Mouse (Mus musculus) midbrain, embryonic 11.5 days (tissue): ENCODE results near the gene Palm. TPM values are rescaled to one million over a fixed set of nuclear protein-coding genes. Genes with fewer than 3 reads are reported as not detected.

Experiments used
- ATAC-seq: fragments of 200-750 bp; cut with Nextera tagmentation; 2 replicates; pipeline ENCODE4 v1.8.0; 2017; ENCODE audit warnings: moderate TSS enrichment, moderate library complexity; ENCODE audit not compliant: low FRiP score
- DNase-seq: peaks from one replicate; pipeline ENCODE4 v3.0.0; 2015; ENCODE audit warnings: low spot score; ENCODE audit errors: missing footprints
- H3K27ac ChIP-seq: fragments of 300-500 bp; sonication (generic); 2 replicates; pipeline ENCODE4 v1.5.1; 2014; ENCODE audit warnings: low read depth, low read length
- H3K27me3 ChIP-seq: fragments of 300-500 bp; sonication (generic); 2 replicates; pipeline ENCODE4 v1.6.1; 2014; ENCODE audit warnings: mild to moderate bottlenecking, low read length, moderate library complexity, mixed read lengths; ENCODE audit not compliant: control insufficient read depth, insufficient read depth
- H3K36me3 ChIP-seq: fragments of 300-500 bp; sonication (generic); 2 replicates; pipeline ENCODE4 v1.6.1; 2014; ENCODE audit warnings: mild to moderate bottlenecking, low read length, moderate library complexity, mixed read lengths; ENCODE audit not compliant: control insufficient read depth, insufficient read depth
- H3K4me1 ChIP-seq: fragments of 300-500 bp; sonication (generic); 2 replicates; pipeline ENCODE4 v1.6.1; 2014; ENCODE audit warnings: low read length; ENCODE audit not compliant: control insufficient read depth, insufficient read depth
- H3K4me2 ChIP-seq: fragments of 300-500 bp; sonication (generic); 2 replicates; pipeline ENCODE4 v1.6.1; 2014; ENCODE audit warnings: mild to moderate bottlenecking, moderate library complexity
- H3K4me3 ChIP-seq: fragments of 300-500 bp; sonication (generic); 2 replicates; pipeline ENCODE4 v1.5.1; 2014; ENCODE audit warnings: low read depth, low read length
- H3K9ac ChIP-seq: fragments of 300-500 bp; sonication (generic); 2 replicates; pipeline ENCODE4 v1.6.1; 2014; ENCODE audit warnings: low read length
- H3K9me3 ChIP-seq: fragments of 300-500 bp; sonication (generic); 2 replicates; pipeline ENCODE4 v1.6.1; 2016; ENCODE audit warnings: low read length; ENCODE audit not compliant: control insufficient read depth
- WGBS: fragments of 180-500 bp; shearing (Covaris S2); extraction: QIAGEN DNeasy Blood & Tissue Kit; methylation state at CpG from one replicate; pipeline ENCODE4 v1.1.7; 2014; 5-methylcytosine and 5-hydroxymethylcytosine counted together
- polyA plus RNA-seq: library from polyadenylated mRNA; unstranded; fragments of >200 nt; fragmentation: Nextera tagmentation; extraction: Ambion mirVana; gene quantifications from 2 replicates; pipeline ENCODE4 v1.2.1, GENCODE M21; 2014

Gene Palm
- polyA plus RNA-seq, 1 experiment from 2014 or later: 129 TPM

DNA sequence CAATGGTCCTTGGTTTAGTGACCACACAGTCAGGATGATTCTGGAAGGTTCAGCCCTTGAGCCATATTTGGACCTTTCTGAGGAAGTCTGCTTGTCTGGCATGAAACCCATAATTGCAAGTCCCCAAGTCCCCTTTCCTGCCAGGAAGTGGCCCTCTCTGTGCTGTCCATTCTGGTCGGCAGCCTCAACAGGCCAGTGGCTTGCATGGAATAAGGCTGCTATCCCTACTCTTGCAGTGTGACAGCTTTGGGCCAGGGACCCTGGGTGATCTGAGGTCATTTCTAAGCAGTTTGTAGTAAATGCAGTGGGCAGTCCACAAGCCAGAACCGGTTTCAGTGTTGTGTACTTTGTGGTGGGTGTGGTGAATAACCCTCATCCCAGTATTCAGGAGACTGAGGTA lies 44.8 kb downstream of the Palm start:
- Histone ChIP-seq H3K27me3 (no peaks in the 10 kb centered on the region), H3K36me3 (no peaks in the 10 kb centered on the region), H3K9ac (no peak overlapping the region), H3K27ac (no peak overlapping the region), H3K4me2 (no peak overlapping the region), H3K4me3 (no peak overlapping the region), H3K9me3 (no peaks in the 10 kb centered on the region), H3K4me1 (peaks cover 8% of the 10 kb centered on the region; the same call in 1 of the 2 replicates)
- ATAC-seq: no peak
- WGBS: 69% methylated on average over 2 of the region's 2 CpGs
- DNase-seq: no peak

DNA sequence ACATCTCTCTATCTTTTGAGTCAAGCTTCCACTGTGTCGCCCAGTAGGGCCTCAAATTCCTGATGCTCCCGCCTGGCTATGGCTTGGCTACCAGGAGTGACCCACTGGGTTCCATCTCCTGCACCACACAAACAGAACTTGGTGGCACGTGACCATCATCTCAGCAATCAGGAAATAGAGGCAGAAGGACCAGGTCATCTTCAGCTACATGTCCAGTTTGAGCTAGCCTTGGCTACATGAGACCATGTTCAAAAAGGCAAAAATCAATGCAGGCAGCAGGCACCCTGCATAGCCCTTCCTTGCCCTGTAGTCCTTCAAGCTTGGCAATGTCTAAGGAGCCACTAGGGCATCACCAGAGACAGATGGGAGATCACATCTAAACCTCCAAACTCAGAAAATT lies 46.7 kb downstream of the Palm start:
- no peak overlapping the region for H3K4me3 ChIP-seq
- no peaks in the 10 kb centered on the region for H3K9me3 ChIP-seq
- no peaks in the 10 kb centered on the region for H3K27me3 ChIP-seq
- H3K36me3 ChIP-seq: no peaks in the 10 kb centered on the region
- peak overlapping the region; percentile 65 for H3K27ac ChIP-seq
- 84% methylated on average over 3 of the region's 3 CpGs for WGBS
- no peak overlapping the region for H3K4me2 ChIP-seq
- ATAC-seq: no peak
- no peak for DNase-seq
- H3K4me1 ChIP-seq: peaks cover 8% of the 10 kb centered on the region; the same call in 1 of the 2 replicates
- no peak overlapping the region for H3K9ac ChIP-seq

DNA sequence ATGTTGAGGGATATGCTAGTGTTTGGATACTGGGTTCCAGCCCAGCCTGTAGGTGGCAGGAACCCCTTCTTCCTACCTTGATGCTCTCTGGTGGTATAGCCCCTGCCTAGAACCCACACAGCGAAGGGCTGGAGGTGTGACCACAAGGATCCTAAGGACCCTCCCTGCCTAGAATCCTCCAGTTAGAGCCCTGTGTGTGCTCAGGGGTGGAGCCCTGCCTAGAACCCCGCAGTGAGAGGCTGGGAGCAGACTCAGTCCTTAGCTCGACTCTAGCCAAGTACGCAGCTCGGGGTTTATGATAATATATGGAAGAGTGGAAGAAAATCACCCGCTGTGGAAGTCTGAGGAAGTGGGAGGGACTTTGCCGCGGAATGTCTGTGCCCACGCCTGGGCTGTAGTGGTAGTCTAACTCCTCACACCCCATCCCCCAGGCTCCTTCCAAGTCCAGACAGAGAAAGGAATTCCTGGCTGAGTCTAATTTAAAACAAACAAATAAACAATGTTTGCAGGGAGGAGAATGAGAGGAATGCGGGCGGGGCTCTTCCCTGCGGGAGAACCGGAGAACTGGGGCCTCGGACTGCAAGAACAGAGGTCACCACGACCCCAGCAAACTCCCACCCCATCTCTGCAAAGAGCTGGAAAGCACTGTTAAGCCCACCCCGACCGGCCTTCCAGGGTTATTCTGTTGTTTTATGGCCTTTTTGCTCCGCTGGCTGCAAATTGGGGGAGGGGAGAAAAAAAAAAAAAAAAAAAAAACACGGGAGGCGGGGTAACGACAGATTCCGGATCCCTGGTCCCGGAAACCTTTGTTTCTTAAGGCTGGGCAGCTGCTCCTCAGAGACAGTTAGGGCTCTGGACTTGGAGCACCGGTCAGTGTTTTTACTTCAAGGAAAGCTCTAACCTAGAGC lies 47.5 kb downstream of the Palm start:
- no peaks in the 10 kb centered on the region for H3K36me3 ChIP-seq
- peak overlapping the region; percentile 65 for H3K27ac ChIP-seq
- no peaks in the 10 kb centered on the region for H3K27me3 ChIP-seq
- H3K4me1 ChIP-seq: peaks cover 8% of the 10 kb centered on the region; the same call in 1 of the 2 replicates
- 1% methylated on average over 24 of the region's 24 CpGs for WGBS
- H3K4me2 ChIP-seq: peak overlapping the region; percentile 65
- H3K9me3 ChIP-seq: no peaks in the 10 kb centered on the region
- DNase-seq (peak; percentile 95), ATAC-seq (peak; percentile 81)
- peak overlapping the region; percentile 28 for H3K4me3 ChIP-seq
- peak overlapping the region; percentile 70 for H3K9ac ChIP-seq

DNA sequence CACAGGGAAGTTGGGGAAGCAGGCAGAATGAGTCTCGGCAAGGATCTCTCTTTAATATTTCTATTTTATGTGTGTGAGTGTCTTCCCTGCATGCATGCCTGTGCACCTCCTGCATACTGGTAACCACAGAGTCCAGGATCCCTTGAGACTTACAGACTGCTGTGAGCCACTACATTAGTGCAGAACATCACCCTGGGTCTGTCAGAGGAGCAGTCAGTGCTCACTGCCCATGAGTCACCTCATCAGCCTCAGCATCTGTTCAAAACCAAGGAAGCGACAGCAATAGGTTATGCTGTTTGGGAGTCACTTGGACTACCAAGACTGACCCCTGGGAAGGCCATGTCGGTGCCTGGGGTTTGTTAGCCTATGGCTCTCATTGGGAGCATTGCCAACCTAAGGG lies 49.0 kb downstream of the Palm start:
- no peaks in the 10 kb centered on the region for H3K27me3 ChIP-seq
- WGBS: 83% methylated on average over 3 of the region's 3 CpGs
- H3K4me3 ChIP-seq: no peak overlapping the region
- H3K9ac ChIP-seq: no peak overlapping the region
- no peaks in the 10 kb centered on the region for H3K9me3 ChIP-seq
- peaks cover 8% of the 10 kb centered on the region; the same call in 1 of the 2 replicates for H3K4me1 ChIP-seq
- DNase-seq (no peak), ATAC-seq (no peak)
- H3K36me3 ChIP-seq: no peaks in the 10 kb centered on the region
- H3K27ac ChIP-seq: no peak overlapping the region
- H3K4me2 ChIP-seq: no peak overlapping the region

DNA sequence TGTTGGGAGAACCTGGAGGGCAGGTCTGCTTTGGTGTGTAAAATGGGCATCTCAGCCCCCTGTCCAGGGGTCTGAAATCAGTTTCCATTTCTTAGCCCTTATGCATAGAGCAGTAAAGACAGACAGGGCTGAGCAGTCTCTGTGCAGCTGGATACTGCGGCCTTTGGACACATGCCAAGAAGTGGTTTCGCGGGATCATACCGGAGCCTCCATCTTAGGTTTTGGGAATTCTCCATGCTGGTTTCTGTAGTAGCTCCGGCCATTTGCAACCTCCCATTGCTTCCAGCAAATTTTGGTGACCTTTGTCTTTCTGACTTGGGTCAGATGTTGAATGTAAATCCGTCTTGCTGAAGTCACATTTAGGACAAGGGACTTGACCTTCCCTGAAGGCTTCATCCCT lies 50.1 kb downstream of the Palm start:
- Histone ChIP-seq H3K4me1 (peaks cover 8% of the 10 kb centered on the region; the same call in 1 of the 2 replicates), H3K36me3 (no peaks in the 10 kb centered on the region), H3K4me2 (no peak overlapping the region), H3K27ac (no peak overlapping the region), H3K9ac (no peak overlapping the region), H3K4me3 (no peak overlapping the region), H3K9me3 (no peaks in the 10 kb centered on the region), H3K27me3 (no peaks in the 10 kb centered on the region)
- no peak for DNase-seq
- no peak for ATAC-seq
- 90% methylated on average over 6 of the region's 6 CpGs for WGBS

DNA sequence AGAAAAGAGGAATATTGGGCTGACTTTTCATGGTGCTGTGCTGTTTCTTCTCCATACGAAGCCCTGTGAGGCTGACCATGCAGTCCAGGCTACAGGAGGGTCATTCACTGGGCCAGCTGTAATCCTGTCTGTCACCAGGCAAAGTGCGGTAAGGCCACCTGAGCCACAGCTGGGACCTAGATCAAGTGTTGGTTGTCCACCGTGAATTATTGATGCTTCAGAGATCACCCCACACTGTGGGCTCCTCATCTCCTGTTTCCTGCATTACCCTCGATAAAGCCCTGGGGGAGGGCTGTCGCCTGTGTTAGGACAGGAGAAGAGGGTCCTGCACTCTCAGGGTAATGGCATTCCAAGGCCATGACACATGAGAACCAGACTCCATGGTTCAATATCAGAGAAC lies 53.2 kb downstream of the Palm start:
- no peak overlapping the region for H3K9ac ChIP-seq
- H3K4me2 ChIP-seq: no peak overlapping the region
- H3K36me3 ChIP-seq: no peaks in the 10 kb centered on the region
- H3K4me1 ChIP-seq: peaks cover 3% of the 10 kb centered on the region
- no peak overlapping the region for H3K27ac ChIP-seq
- ATAC-seq (no peak), DNase-seq (no peak)
- 67% methylated on average over 5 of the region's 5 CpGs for whole genome bisulfite sequencing
- H3K27me3 ChIP-seq: no peaks in the 10 kb centered on the region
- H3K9me3 ChIP-seq: no peaks in the 10 kb centered on the region
- no peak overlapping the region for H3K4me3 ChIP-seq

DNA sequence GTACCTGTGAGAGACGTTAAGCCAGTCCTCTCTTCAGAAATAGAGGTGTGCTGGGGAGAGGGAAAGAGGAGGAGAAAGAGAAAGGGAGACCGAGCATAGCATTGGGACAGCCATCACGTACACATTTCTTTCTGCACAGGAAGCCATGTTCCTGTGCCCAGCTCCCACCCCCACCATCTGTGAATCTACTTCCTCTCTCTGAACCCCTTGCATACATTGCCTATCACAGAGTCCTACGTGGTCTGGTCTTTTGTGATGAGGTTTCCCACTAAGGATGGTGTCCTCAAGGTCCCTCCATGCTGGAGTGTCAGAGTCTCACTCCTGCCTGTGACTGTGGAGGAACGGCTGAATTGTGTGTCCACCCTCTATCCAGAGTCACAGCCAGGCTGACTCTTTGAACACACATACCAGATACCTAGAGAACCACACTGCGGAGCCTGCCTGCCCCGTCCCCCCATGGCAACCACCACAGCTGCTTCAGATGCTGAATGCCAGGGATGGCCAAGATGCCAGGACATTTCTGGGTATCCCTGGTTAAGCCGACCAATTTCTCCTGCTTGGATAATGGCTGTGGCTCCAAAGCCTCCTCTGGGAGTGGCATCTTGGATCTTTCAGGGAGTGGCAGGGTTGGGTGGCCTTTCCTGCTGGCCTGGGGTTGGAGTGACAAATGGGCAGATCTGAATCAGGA lies 56.7 kb downstream of the Palm start:
- no peak overlapping the region for H3K27ac ChIP-seq
- no peak overlapping the region for H3K9ac ChIP-seq
- no peak overlapping the region for H3K4me2 ChIP-seq
- ATAC-seq (no peak), DNase-seq (no peak)
- no peaks in the 10 kb centered on the region for H3K9me3 ChIP-seq
- H3K4me1 ChIP-seq: peaks cover 20% of the 10 kb centered on the region
- no peaks in the 10 kb centered on the region for H3K36me3 ChIP-seq
- H3K4me3 ChIP-seq: no peak overlapping the region
- 85% methylated on average over 8 of the region's 8 CpGs for WGBS
- H3K27me3 ChIP-seq: no peaks in the 10 kb centered on the region

DNA sequence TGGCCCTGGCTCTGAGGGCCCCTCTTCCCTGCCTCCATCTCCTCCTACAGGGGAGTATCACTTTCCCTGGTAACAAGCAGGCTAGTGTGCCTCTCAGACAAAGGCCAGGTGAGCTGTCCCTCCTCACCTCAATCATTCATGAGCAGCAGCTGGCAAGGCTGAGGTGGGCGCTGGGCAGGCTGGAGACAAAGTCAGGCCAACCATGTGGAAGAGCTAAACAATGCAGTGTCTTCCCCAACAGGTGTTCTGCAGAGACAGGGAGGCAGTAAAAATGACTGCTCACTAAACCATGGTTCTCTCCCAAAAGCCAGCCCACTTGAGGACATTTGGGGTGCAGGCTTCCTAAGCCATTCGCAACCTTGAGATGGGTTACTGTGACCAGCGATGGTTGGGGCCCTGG lies 58.3 kb downstream of the Palm start:
- no peaks in the 10 kb centered on the region for H3K9me3 ChIP-seq
- 0 out of 2 replicates have a peak overlapping the region, but pooled peaks have one; percentile 6 for H3K4me2 ChIP-seq
- no peaks in the 10 kb centered on the region for H3K27me3 ChIP-seq
- peaks cover 2% of the 10 kb centered on the region for H3K36me3 ChIP-seq
- ATAC-seq (no peak), DNase-seq (no peak)
- WGBS: 83% methylated on average over 3 of the region's 3 CpGs
- H3K4me1 ChIP-seq: peaks cover 30% of the 10 kb centered on the region
- H3K9ac ChIP-seq: peak overlapping the region; percentile 84
- peak overlapping the region; percentile 100; the same call in 1 of the 2 replicates for H3K27ac ChIP-seq
- H3K4me3 ChIP-seq: no peak overlapping the region
